Mouse (Mus musculus): Measurements from ENCODE around the gene Grin3b. TPM values are rescaled to one million over a fixed set of nuclear protein-coding genes. Genes with fewer than 3 reads are reported as not detected.

The Grin3b gene
- polyA plus RNA-seq (2017; shearing (Covaris generic)) = not detected

GRCm38 (mm10) chr10:79970415-79971182 lies at the start of gene Grin3b:
Gene Grin3b, plus strand, starts transcription at chr10:79970715.

DNA sequence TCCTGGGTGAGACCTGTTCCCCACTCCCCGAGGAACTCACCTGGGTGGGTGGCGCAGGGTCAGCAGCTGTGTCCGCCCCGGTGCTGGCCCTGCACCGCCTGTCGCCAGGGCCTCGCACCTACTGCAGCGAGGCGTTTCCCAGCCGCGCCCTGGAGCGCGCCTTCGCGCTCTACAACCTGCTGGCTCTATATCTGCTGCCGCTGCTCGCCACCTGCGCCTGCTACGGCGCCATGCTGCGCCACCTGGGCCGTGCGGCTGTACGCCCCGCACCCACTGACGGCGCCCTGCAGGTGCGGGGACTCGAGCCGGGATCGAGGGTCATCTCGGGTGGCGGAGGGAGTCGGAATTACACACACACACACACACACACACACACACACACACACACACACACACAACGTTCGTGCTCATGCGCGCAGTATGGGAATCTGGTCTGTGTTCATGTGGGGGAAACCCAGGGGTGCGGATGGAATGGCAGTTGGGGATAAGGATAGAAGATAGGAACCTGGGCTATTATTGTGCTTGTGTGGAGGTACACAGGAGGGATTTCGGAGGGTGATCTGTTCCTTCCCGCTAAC lies 49.5 kb upstream of the Grin3b start, which contains the start of gene R3hdm4:
Gene R3hdm4 (minus strand): TSS at position 251 of the 578 bp plus-strand sequence.

GRCm38 (mm10) chr10:79926491-79927323 lies 43.8 kb upstream of the Grin3b start, which contains the start of gene Arid3a:
Gene Arid3a, plus strand, starts transcription at chr10:79927043.

DNA sequence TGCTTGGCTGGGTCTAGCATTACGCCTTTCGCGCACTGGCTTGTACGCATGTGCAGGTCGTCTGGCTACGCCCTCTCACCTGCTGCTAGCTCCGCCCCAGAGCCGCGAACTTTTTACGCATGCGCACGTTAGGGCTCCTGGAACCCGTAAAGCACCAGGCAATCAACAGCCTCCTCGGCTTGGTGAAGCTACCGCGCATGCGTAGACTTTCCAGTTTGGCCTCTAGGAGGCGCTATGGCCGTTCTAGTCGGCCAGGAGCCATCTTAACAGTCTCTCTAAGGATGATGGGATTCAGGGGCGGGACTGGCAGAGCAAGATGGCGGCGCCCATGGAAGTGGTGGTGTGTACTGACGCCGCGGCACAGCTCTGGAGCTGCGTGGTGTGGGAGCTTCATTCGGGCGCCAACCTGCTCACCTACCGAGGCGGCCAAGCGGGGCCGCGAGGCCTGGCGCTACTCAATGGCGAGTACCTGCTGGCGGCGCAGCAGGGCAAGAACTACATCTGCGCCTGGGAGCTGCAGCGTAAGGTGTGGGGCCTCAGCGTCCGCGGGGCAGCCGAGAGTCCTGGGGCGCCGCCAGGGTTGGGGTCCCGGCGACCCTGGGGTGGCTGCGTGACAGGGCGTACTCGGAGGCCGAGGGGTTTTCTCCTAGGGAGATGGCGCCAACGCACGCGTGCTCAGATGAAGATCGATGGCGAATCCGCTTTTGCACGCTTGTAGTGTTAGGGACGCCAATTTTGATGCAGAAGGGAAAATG lies 10.5 kb upstream of the Grin3b start, which contains the start of gene Wdr18:
Gene Wdr18 (plus strand): TSS at position 306 of the 755 bp plus-strand sequence.

DNA sequence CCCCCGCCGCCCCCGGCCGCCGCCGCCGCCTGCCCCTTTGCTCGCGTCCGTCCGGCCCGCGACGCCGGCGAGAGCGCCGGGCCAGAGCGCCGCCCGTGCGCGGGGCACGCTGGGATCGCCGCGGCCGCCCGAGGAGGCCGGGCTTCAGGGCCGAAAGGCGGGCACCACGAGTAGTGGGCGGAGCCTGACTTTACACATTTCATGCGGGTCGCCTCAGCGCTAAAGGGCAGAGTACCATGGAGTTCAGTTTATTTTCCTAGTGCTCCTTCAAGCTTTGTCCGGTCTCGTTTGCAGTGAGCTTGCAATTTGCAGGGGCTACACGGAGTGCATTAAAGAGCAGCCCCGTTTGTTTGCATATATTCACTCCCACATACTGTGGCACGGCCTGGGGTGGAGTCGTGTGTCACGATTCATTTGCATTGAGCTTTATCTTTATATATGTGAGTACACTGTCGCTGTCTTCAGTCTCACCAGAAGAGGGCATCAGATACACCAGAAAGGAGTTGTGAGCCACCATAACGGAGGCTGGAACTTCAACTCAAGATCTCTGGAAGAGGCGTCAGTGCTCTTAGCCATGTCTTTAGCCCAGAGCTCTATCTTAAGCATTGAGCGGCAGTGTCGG lies 13.8 kb downstream of the Grin3b start, which contains the start of gene Tmem259:
Gene Tmem259 (minus strand): TSS at position 136 of the 622 bp plus-strand sequence.

DNA sequence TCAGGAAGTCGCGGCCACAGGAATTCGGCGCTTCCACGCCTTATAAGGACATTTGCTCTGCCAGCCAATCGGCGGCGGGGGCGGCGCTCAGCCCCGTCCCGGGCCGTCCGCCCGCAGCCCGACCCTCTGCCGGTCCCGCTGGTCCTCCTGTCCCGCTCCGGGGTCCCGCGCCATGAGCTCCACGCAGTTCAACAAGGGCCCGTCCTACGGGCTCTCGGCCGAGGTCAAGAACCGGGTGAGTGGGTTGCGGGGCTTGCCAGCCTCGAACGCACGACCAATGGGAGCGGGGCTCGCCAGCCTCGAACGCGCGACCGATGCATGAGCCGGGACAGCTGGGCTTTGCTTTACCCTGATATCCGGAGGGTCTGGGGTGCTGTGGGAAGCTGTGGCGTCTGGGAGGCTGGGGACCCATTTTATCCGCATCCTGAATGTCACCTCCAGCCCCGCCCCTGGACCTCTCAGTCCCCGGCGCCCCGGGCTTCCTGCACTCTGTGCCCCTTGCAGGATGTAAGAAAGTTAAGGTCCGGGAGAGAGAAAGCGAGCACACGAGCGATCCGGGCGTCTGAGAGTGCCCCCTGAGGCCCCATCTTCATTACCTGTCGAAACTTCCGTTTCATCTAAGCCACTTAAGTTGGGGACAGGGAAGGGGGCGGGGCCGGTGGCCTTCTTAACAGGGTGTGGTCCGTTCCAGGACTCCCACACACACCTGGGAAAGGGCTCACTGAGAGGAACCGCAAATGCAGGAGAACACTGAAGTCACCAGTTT lies 18.2 kb downstream of the Grin3b start, which contains the start of gene Cnn2:
Gene Cnn2 (plus strand): TSS at position 79 of the 766 bp plus-strand sequence.

GRCm38 (mm10) chr10:79996272-79997033 lies 25.9 kb downstream of the Grin3b start, which contains the start of gene Abca7:
Gene Abca7, plus strand, starts transcription at chr10:79996494.

GRCm38 (mm10) chr10:80016511-80016910 lies 46.0 kb downstream of the Grin3b start, which contains the start of gene Arhgap45:
Gene Arhgap45, plus strand, starts transcription at chr10:80016653.

Other genes starting within 250 kb of the Grin3b start
- 33.4 TPM for gene Polrmt, start 224.1 kb upstream of the Grin3b start, polyA plus RNA-seq (2017; shearing (Covaris generic))
- gene Fgf22, start 215.6 kb upstream of the Grin3b start, polyA plus RNA-seq (2017; shearing (Covaris generic)) = not detected
- 47.0 TPM for gene Rnf126, start 203.8 kb upstream of the Grin3b start, polyA plus RNA-seq (2017; shearing (Covaris generic))
- 0.31 TPM for gene Fstl3, start 193.4 kb upstream of the Grin3b start, polyA plus RNA-seq (2017; shearing (Covaris generic))
- not detected for gene Prss57, start 179.8 kb upstream of the Grin3b start, polyA plus RNA-seq (2017; shearing (Covaris generic))
- gene Palm, start 177.1 kb upstream of the Grin3b start, polyA plus RNA-seq (2017; shearing (Covaris generic)) = 3.5 TPM
- gene Misp, start 149.7 kb upstream of the Grin3b start, polyA plus RNA-seq (2017; shearing (Covaris generic)) = not detected
- gene Ptbp1, start 116.3 kb upstream of the Grin3b start, polyA plus RNA-seq (2017; shearing (Covaris generic)) = 555 TPM
- gene Prtn3, start 96.2 kb upstream of the Grin3b start, polyA plus RNA-seq (2017; shearing (Covaris generic)) = not detected
- gene Plppr3, start 96.1 kb upstream of the Grin3b start, polyA plus RNA-seq (2017; shearing (Covaris generic)) = 11.3 TPM
- gene Elane, start 84.5 kb upstream of the Grin3b start, polyA plus RNA-seq (2017; shearing (Covaris generic)) = not detected
- not detected for gene Cfd, start 79.9 kb upstream of the Grin3b start, polyA plus RNA-seq (2017; shearing (Covaris generic))
- 31.9 TPM for gene Med16, start 61.8 kb upstream of the Grin3b start, polyA plus RNA-seq (2017; shearing (Covaris generic))
- gene Gm26602, start 59.9 kb upstream of the Grin3b start, polyA plus RNA-seq (2017; shearing (Covaris generic)) = 11.6 TPM
- gene Kiss1r, start 53.7 kb upstream of the Grin3b start, polyA plus RNA-seq (2017; shearing (Covaris generic)) = 0.26 TPM
- 113 TPM for gene R3hdm4, start 49.5 kb upstream of the Grin3b start, polyA plus RNA-seq (2017; shearing (Covaris generic))
- 10.6 TPM for gene Arid3a, start 43.7 kb upstream of the Grin3b start, polyA plus RNA-seq (2017; shearing (Covaris generic))
- gene Wdr18, start 10.6 kb upstream of the Grin3b start, polyA plus RNA-seq (2017; shearing (Covaris generic)) = 55.5 TPM
- gene Tmem259, start 13.6 kb downstream of the Grin3b start, polyA plus RNA-seq (2017; shearing (Covaris generic)) = 28.1 TPM
- gene Cnn2, start 17.9 kb downstream of the Grin3b start, polyA plus RNA-seq (2017; shearing (Covaris generic)) = 501 TPM
- 52.9 TPM for gene Abca7, start 25.8 kb downstream of the Grin3b start, polyA plus RNA-seq (2017; shearing (Covaris generic))
- 733 TPM for gene Arhgap45, start 45.9 kb downstream of the Grin3b start, polyA plus RNA-seq (2017; shearing (Covaris generic))
- 112 TPM for gene Polr2e, start 69.1 kb downstream of the Grin3b start, polyA plus RNA-seq (2017; shearing (Covaris generic))
- gene Gpx4, start 76.5 kb downstream of the Grin3b start, polyA plus RNA-seq (2017; shearing (Covaris generic)) = 368 TPM
- 62.6 TPM for gene Sbno2, start 134.9 kb downstream of the Grin3b start, polyA plus RNA-seq (2017; shearing (Covaris generic))
- gene Stk11, start 145.1 kb downstream of the Grin3b start, polyA plus RNA-seq (2017; shearing (Covaris generic)) = 79.3 TPM
- 431 TPM for gene Atp5d, start 167.9 kb downstream of the Grin3b start, polyA plus RNA-seq (2017; shearing (Covaris generic))
- 18.9 TPM for gene Cbarp, start 170.1 kb downstream of the Grin3b start, polyA plus RNA-seq (2017; shearing (Covaris generic))
- 7.3 TPM for gene Midn, start 177.6 kb downstream of the Grin3b start, polyA plus RNA-seq (2017; shearing (Covaris generic))
- 244 TPM for gene Cirbp, start 195.3 kb downstream of the Grin3b start, polyA plus RNA-seq (2017; shearing (Covaris generic))
- gene 1600002K03Rik, start 202.2 kb downstream of the Grin3b start, polyA plus RNA-seq (2017; shearing (Covaris generic)) = 17.4 TPM
- gene Efna2, start 208.8 kb downstream of the Grin3b start, polyA plus RNA-seq (2017; shearing (Covaris generic)) = not detected

Measured in effector memory CD4-positive, alpha-beta T cell, adult 5 months (primary cell).